Mouse (Mus musculus): ENCODE measurements around the gene Ppan.
A peak's percentile ranks its signal among the peaks of the same experiment; 100 is the strongest.

Ppan gene

GRCm38 (mm10) chr9:20887704-20888385 is at the start of gene Ppan:
Ppan (plus strand) TSS chr9:20888175.
- peak; percentile 96 for DNase-seq

- DNase-seq, result no peak
Observed at GRCm38 (mm10) chr9:20838931-20839330, 49.0 kb upstream of the Ppan start.

- no peak for DNase-seq
Observed at GRCm38 (mm10) chr9:20842211-20842610, 45.8 kb upstream of the Ppan start.

GRCm38 (mm10) chr9:20842670-20843069 is 45.3 kb upstream of the Ppan start:
- no peak for DNase-seq

GRCm38 (mm10) chr9:20850179-20850578 is 37.8 kb upstream of the Ppan start:
- DNase-seq, result no peak

GRCm38 (mm10) chr9:20857131-20857530 is 30.8 kb upstream of the Ppan start:
- DNase-seq, result peak; percentile 31 to 49

- DNase-seq, result no peak
Observed at GRCm38 (mm10) chr9:20859926-20860325, 28.0 kb upstream of the Ppan start.

- DNase-seq, result no peak
Observed at GRCm38 (mm10) chr9:20861821-20862220, 26.2 kb upstream of the Ppan start.

GRCm38 (mm10) chr9:20862225-20862624 is 25.8 kb upstream of the Ppan start:
- no peak for DNase-seq

GRCm38 (mm10) chr9:20866879-20867278 is 21.1 kb upstream of the Ppan start:
- no peak for DNase-seq

- peak; percentile 63 to 68 for DNase-seq
Observed at GRCm38 (mm10) chr9:20868448-20869001, 19.4 kb upstream of the Ppan start, which contains the start of gene A230050P20Rik. A230050P20Rik (plus strand) TSS chr9:20868642.

- peak; percentile 25 to 31 for DNase-seq
Observed at GRCm38 (mm10) chr9:20869246-20869645, 18.7 kb upstream of the Ppan start.

GRCm38 (mm10) chr9:20870211-20871173 is 17.5 kb upstream of the Ppan start:
- DNase-seq, result no peak

- no peak for DNase-seq
Observed at GRCm38 (mm10) chr9:20872991-20873390, 15.0 kb upstream of the Ppan start.

- DNase-seq, result no peak
Observed at GRCm38 (mm10) chr9:20873521-20873920, 14.5 kb upstream of the Ppan start.

GRCm38 (mm10) chr9:20875021-20875790 is 12.8 kb upstream of the Ppan start:
- no peak for DNase-seq

- no peak for DNase-seq
Observed at GRCm38 (mm10) chr9:20876318-20877117, 11.5 kb upstream of the Ppan start.

GRCm38 (mm10) chr9:20877118-20878040 is 10.6 kb upstream of the Ppan start:
- no peak for DNase-seq

GRCm38 (mm10) chr9:20878041-20878709 is 9.8 kb upstream of the Ppan start:
- DNase-seq, result peak; percentile 99

GRCm38 (mm10) chr9:20878710-20879065 is 9.3 kb upstream of the Ppan start:
- peak in 1 of 2 experiments; percentile 45 for DNase-seq

Measured in lung, adult 18-20 months (tissue).